In the genomic region with DNA sequence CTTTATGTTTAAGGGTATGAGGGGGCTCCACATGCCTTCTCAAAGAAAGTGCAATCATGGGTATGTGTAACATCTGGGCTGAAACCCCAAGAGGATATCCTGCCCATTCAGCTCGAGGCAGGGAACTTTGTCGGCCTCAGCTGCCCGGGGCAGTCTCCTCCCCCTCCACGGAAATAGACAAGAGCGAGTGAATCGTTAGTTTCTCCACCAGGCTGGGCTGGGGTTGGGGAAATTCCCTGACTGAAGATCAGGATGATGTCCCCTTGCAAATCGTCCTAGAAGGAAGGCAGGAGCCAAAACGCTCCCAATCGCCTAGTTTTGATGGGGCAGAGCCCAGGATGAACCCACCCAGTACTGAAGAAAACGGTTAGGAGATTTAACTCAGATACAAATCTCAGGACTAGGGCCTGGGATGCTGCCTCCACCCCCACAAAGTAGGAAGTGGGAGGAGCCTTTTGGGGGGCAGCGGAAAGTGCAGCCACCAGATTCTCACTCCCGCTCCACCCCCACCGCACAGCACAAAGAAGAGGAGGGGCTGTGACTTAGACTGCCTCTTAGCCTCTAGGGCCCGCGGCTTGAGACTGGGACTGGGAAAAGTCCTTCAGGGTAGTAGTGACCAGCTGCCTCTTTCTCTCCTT, we compare ENCODE assay signal across 8 mouse cellular contexts. TPM values are rescaled to one million over a fixed set of nuclear protein-coding genes. Genes with fewer than 3 reads are reported as not detected.
DNase-seq lines count a peak whose midpoint lies in the region; ATAC-seq and TF ChIP-seq lines count a peak whose summit lies in the region.

No protein-coding gene starts in this region.

- H3K27me3 ChIP-seq in E14TG2a.4 (ENCODE audit: insufficient read depth, low read length) = peaks cover 20% of the 10 kb centered on the region
- H3K27me3 ChIP-seq in forebrain, embryonic 13.5 days = peaks cover 3% of the 10 kb centered on the region; the same call in 1 of the 2 replicates
- no peaks in the 10 kb centered on the region for H3K27me3 ChIP-seq in limb, embryonic 12.5 days
- H3K27me3 ChIP-seq in midbrain, embryonic 13.5 days = no peaks in the 10 kb centered on the region
- H3K27me3 ChIP-seq in testis, adult 2 months (ENCODE audit: control insufficient read depth, insufficient read depth, low read length) = no peaks in the 10 kb centered on the region

- no peak for ATAC-seq in forebrain, embryonic 13.5 days
- ATAC-seq in limb, embryonic 12.5 days (ENCODE audit: insufficient number of reproducible peaks, insufficient read depth, low FRiP score, low TSS enrichment, low read depth) = no peak
- no peak for ATAC-seq in midbrain, embryonic 13.5 days

- WGBS in forebrain, embryonic 13.5 days = under 1% methylated on average over 15 of the region's 15 CpGs
- under 1% methylated on average over 15 of the region's 15 CpGs for WGBS in limb, embryonic 12.5 days
- under 1% methylated on average over 15 of the region's 15 CpGs for whole genome bisulfite sequencing in midbrain, embryonic 13.5 days

- H3K4me3 ChIP-seq in E14TG2a.4 (replicated peaks; ENCODE audit: low read length) = peak overlapping the region; percentile 66
- H3K4me3 ChIP-seq in forebrain, embryonic 13.5 days = no peak overlapping the region
- H3K4me3 ChIP-seq in limb, embryonic 12.5 days (replicated peaks) = peak overlapping the region; percentile 18; the same call in 1 of the 2 replicates
- peak overlapping the region; percentile 11; the same call in 1 of the 2 replicates for H3K4me3 ChIP-seq in midbrain, embryonic 13.5 days (replicated peaks)
- H3K4me3 ChIP-seq in testis, adult 2 months (ENCODE audit: control insufficient read depth, low read depth, low read length) = no peak overlapping the region

- H3K4me2 ChIP-seq in forebrain, embryonic 13.5 days = peak overlapping the region; percentile 24
- peak overlapping the region; percentile 52 for H3K4me2 ChIP-seq in limb, embryonic 12.5 days
- H3K4me2 ChIP-seq in midbrain, embryonic 13.5 days (replicated peaks) = peak overlapping the region; percentile 34

- peak overlapping the region; percentile 16; the same call in 1 of the 2 replicates for H3K27ac ChIP-seq in forebrain, embryonic 13.5 days
- peak overlapping the region; percentile 94 for H3K27ac ChIP-seq in limb, embryonic 12.5 days
- H3K27ac ChIP-seq in midbrain, embryonic 13.5 days = peak overlapping the region; percentile 67
- peak overlapping the region; percentile 56 for H3K27ac ChIP-seq in testis, adult 2 months (ENCODE audit: control insufficient read depth, insufficient read depth, low read depth, low read length)

- no peaks in the 10 kb centered on the region for H3K9me3 ChIP-seq in E14TG2a.4 (ENCODE audit: low read length)
- H3K9me3 ChIP-seq in forebrain, embryonic 13.5 days (replicated peaks) = no peaks in the 10 kb centered on the region
- H3K9me3 ChIP-seq in limb, embryonic 12.5 days = no peaks in the 10 kb centered on the region
- no peaks in the 10 kb centered on the region for H3K9me3 ChIP-seq in midbrain, embryonic 13.5 days

- TF ChIP-seq CTCF in E14TG2a.4 (conservative IDR thresholded peaks at IDR 0.05; ENCODE audit: low read length) = no peak
- no peak for TF ChIP-seq CTCF in testis, adult 2 months (IDR thresholded peaks at IDR 0.05; ENCODE audit: control insufficient read depth, insufficient read depth, insufficient replicate concordance, low read depth, low read length)

- DNase-seq in adrenal gland, adult 8-10 months = peak; percentile 69
- peak; percentile 88 for DNase-seq in heart, postnatal 4 days
- no peak for DNase-seq in left cerebral cortex, adult 9 months (ENCODE audit: low spot score in 2 of 2)

- no peak for TF ChIP-seq POLR2A in testis, adult 2 months (IDR thresholded peaks at IDR 0.05; ENCODE audit: control insufficient read depth, low read depth, low read length)

- H3K36me3 ChIP-seq in E14TG2a.4 (ENCODE audit: insufficient read depth, low read length) = 0 out of 2 replicates have a peak, but pooled peaks cover 3% of the 10 kb centered on the region
- H3K36me3 ChIP-seq in forebrain, embryonic 13.5 days (ENCODE audit: poor library complexity, severe bottlenecking) = no peaks in the 10 kb centered on the region
- H3K36me3 ChIP-seq in limb, embryonic 12.5 days = no peaks in the 10 kb centered on the region; the same call in 1 of the 2 replicates
- H3K36me3 ChIP-seq in midbrain, embryonic 13.5 days = no peaks in the 10 kb centered on the region
- no peaks in the 10 kb centered on the region for H3K36me3 ChIP-seq in testis, adult 2 months (ENCODE audit: control insufficient read depth, insufficient read depth, low read length)

- peak overlapping the region; percentile 5 for H3K9ac ChIP-seq in forebrain, embryonic 13.5 days
- peak overlapping the region; percentile 44 for H3K9ac ChIP-seq in limb, embryonic 12.5 days (replicated peaks)
- 0 out of 2 replicates have a peak overlapping the region, but pooled peaks have one; percentile 32 for H3K9ac ChIP-seq in midbrain, embryonic 13.5 days (replicated peaks)

- peaks cover 72% of the 10 kb centered on the region for H3K4me1 ChIP-seq in E14TG2a.4 (replicated peaks; ENCODE audit: low read depth, low read length)
- H3K4me1 ChIP-seq in forebrain, embryonic 13.5 days = peaks cover 48% of the 10 kb centered on the region
- H3K4me1 ChIP-seq in limb, embryonic 12.5 days (replicated peaks) = peaks cover 61% of the 10 kb centered on the region
- peaks cover 52% of the 10 kb centered on the region for H3K4me1 ChIP-seq in midbrain, embryonic 13.5 days (replicated peaks)
- H3K4me1 ChIP-seq in testis, adult 2 months (ENCODE audit: control insufficient read depth, insufficient read depth, low read length) = peaks cover 43% of the 10 kb centered on the region

RNA-seq across cellular contexts. Expression of a gene that starts 2.5 kb away (rescaled TPM):
- 100 to 1,000 TPM in 1 of 4 experiments, 10 to 100 TPM in 3; 94.1 to 101 (median 96.2) TPM for total RNA-seq in adrenal gland, adult 8-10 months (2022)
- polyA plus RNA-seq in forebrain, embryonic 13.5 days (2015; fragmentation: Nextera tagmentation; extraction: Ambion mirVana) = 141 and 143 TPM in 2 replicates
- 10 to 100 TPM; 50.7 to 54.3 TPM for total RNA-seq in heart, postnatal 4 days (2021)
- 105 and 111 TPM in 2 replicates for polyA plus RNA-seq in limb, embryonic 12.5 days (2016; fragmentation: Nextera tagmentation; extraction: Ambion mirVana)
- 149 and 154 TPM in 2 replicates for polyA plus RNA-seq in midbrain, embryonic 13.5 days (2015; fragmentation: Nextera tagmentation; extraction: Ambion mirVana)
- polyA plus RNA-seq in testis, adult 2 months (2012; rRNA removed) = 20.1 and 20.5 TPM in 2 replicates

RNA-seq across cellular contexts. Expression of a gene that starts 3.5 kb away (rescaled TPM):
- total RNA-seq in adrenal gland, adult 8-10 months (2022) = 10 to 100 TPM; 55.4 to 81.7 (median 66.8) TPM
- polyA plus RNA-seq in forebrain, embryonic 13.5 days (2015; fragmentation: Nextera tagmentation; extraction: Ambion mirVana) = 53.5 and 58.2 TPM in 2 replicates
- 100 to 1,000 TPM; 182 to 197 TPM for total RNA-seq in heart, postnatal 4 days (2021)
- 83.5 and 85.1 TPM in 2 replicates for polyA plus RNA-seq in limb, embryonic 12.5 days (2016; fragmentation: Nextera tagmentation; extraction: Ambion mirVana)
- polyA plus RNA-seq in midbrain, embryonic 13.5 days (2015; fragmentation: Nextera tagmentation; extraction: Ambion mirVana) = 64.1 and 89.5 TPM in 2 replicates
- polyA plus RNA-seq in testis, adult 2 months (2012; rRNA removed) = 6.0 and 7.5 TPM in 2 replicates

RNA-seq across cellular contexts. Expression of a gene that starts 27.0 kb away (rescaled TPM):
- 1 to 10 TPM; 3.5 to 4.6 (median 4.0) TPM for total RNA-seq in adrenal gland, adult 8-10 months (2022)
- polyA plus RNA-seq in forebrain, embryonic 13.5 days (2015; fragmentation: Nextera tagmentation; extraction: Ambion mirVana) = 0.96 and 1.4 TPM in 2 replicates
- total RNA-seq in heart, postnatal 4 days (2021) = 1 to 10 TPM; 2.3 to 3.1 TPM
- 13.3 and 16.7 TPM in 2 replicates for polyA plus RNA-seq in limb, embryonic 12.5 days (2016; fragmentation: Nextera tagmentation; extraction: Ambion mirVana)
- 1.0 and 1.5 TPM in 2 replicates for polyA plus RNA-seq in midbrain, embryonic 13.5 days (2015; fragmentation: Nextera tagmentation; extraction: Ambion mirVana)
- 0.42 and 0.48 TPM in 2 replicates for polyA plus RNA-seq in testis, adult 2 months (2012; rRNA removed)

RNA-seq across cellular contexts. Expression of a gene that starts 57.1 kb away (rescaled TPM):
- total RNA-seq in adrenal gland, adult 8-10 months (2022) = 100 to 1,000 TPM; 203 to 250 (median 221) TPM
- polyA plus RNA-seq in forebrain, embryonic 13.5 days (2015; fragmentation: Nextera tagmentation; extraction: Ambion mirVana) = 194 and 202 TPM in 2 replicates
- 100 to 1,000 TPM; 226 TPM for total RNA-seq in heart, postnatal 4 days (2021)
- 303 and 349 TPM in 2 replicates for polyA plus RNA-seq in limb, embryonic 12.5 days (2016; fragmentation: Nextera tagmentation; extraction: Ambion mirVana)
- polyA plus RNA-seq in midbrain, embryonic 13.5 days (2015; fragmentation: Nextera tagmentation; extraction: Ambion mirVana) = 174 and 180 TPM in 2 replicates
- 48.4 and 56.8 TPM in 2 replicates for polyA plus RNA-seq in testis, adult 2 months (2012; rRNA removed)

Comparison
In these comparisons a context has a peak if more than half of its experiments do, and no peak if none do; other contexts are left out.
1. H3K4me3 ChIP-seq: peak in E14TG2a.4 (single experiment), limb, embryonic 12.5 days (single experiment) and midbrain, embryonic 13.5 days (single experiment); none in forebrain, embryonic 13.5 days (single experiment) and testis, adult 2 months (single experiment).
2. DNase-seq: peak in adrenal gland, adult 8-10 months (single experiment) and heart, postnatal 4 days (single experiment); none in left cerebral cortex, adult 9 months (0 of 2).
3. H3K27ac ChIP-seq: peak in every context shown above with its lines; median percentile 94 in limb, embryonic 12.5 days; 67 in midbrain, embryonic 13.5 days; 56 in testis, adult 2 months; 16 in forebrain, embryonic 13.5 days.
4. Peak in every context shown above with its lines, with median percentiles within 50 percentile points of each other: H3K4me2 ChIP-seq and H3K9ac ChIP-seq.